Mouse (Mus musculus) adrenal gland, adult 8-10 months (tissue): ENCODE data around the gene Abhd17c. TPM values are rescaled to one million over a fixed set of nuclear protein-coding genes. Genes with fewer than 3 reads are reported as not detected.
"Not testable (repeated sequence)": the region's sequence is repeated elsewhere in the genome, so short reads cannot be mapped to it uniquely, and the experiment has no call there.

Experiments
- DNase-seq: peaks from one replicate; pipeline ENCODE4 v3.0.0; 2022
- total RNA-seq, 4 experiments: library from RNA; stranded (reverse); gene quantifications; 2 replicates each; pipeline ENCODE4 v1.2.4; 2022

Gene Abhd17c
- total RNA-seq, 4 experiments from 2014 or later = 26.2 to 32.3 (median 29.8) TPM

DNA sequence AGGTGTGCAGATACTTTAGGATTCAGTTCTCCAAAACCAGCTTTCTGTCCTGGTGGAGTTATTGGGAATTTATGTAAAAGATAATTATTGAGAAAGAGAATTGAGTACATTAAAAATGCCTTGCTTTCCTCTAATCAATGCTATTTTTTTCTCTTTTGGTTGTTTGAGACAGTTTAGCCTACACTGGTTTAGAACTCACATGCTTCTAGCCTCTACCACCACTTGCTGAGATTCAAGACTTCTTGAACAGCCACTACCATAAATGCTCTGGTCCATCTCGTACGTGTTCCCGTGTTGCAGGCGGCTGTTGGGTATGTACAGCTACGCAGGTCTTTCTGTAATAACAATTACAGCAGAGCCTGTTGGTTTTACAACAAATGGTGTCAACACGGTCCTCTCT is 681 bp upstream of the Abhd17c start:
- DNase-seq = no peak

DNA sequence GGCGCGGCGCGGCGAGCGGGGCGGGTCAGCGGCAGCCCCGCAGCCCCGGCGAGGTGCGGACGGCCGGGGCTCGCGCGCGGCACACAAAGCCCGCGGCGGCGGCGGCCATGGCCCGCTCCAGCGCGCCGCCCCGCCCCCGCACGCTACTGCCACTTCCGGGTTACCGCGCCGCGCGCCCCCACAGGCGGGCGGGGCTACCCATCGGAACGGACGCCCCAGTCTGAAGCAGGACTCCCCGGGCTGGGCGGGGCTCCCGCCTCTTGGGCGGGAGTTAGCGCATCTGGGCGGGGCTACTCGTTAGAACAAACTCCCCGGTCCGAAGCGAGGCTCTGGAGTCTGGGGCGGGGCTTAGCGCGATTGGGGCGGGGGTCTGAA is 254 bp upstream of the Abhd17c start:
- DNase-seq = peak; percentile 90

DNA sequence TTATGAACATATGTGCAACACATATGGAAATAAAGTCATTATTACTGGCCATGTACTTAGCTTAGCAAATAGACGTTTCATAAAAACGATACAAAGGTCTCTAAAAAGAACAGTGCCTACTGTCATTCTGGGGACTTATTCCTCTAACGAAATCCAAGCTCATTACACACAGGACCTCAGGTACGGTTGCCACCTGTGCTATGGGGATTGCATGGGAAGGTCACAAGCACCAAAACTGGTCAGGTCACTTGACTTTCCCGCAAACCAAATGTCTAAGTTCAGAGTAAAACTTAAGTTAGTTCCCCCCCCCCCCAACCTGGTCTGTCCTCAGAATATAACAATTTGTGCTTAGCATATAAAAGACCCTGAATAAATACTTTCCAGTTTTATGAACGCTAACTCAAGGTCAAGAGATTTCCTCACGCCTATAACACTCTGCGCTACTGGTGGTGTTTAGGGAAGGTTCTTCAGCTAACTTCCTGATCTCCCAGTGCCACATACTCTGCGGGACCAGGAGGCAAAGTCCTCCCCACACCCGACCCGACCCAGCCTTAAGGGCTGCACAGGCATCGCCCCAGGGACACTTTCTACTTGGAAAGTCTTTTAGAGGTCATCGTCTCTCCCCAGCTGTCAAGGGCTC is 1.2 kb downstream of the Abhd17c start:
- DNase-seq = no peak

DNA sequence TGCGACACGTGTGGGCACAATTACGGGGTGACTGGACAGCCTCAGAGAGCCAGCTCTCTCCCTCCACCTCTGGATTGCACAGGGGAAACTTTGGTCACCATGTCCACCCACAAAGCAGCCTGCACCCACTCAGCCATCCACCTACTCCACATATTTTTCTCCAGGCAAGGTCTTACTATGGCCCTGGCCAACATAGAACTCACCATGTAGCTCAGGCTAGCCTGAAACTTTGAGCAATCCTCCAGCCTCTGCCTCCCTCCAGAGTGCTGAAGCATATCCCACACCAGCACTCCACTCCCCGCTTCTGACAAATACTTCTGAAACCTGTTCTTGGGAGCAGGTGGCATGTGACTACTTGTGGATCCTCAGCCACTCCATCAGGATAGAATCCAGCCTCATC is 1.9 kb downstream of the Abhd17c start:
- no peak for DNase-seq

DNA sequence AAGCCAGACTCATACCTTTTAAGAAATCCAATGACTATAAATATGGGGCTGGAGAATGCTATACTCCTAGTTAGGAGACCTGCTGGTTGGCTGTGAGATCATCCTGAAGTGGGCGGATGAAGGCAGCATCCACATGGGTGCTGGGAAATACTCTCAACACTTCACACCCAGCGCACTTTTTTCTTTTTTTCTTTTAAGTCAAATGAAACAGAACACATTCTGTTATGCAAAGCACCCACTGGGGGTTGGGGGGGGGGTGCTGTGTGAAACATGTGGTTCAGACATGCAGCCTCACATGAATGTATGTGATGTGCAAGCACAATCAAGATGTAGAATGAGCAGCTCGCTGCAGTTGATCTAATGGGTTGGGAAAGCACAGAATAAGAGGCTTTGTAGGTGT is 2.8 kb downstream of the Abhd17c start:
- no peak for DNase-seq

DNA sequence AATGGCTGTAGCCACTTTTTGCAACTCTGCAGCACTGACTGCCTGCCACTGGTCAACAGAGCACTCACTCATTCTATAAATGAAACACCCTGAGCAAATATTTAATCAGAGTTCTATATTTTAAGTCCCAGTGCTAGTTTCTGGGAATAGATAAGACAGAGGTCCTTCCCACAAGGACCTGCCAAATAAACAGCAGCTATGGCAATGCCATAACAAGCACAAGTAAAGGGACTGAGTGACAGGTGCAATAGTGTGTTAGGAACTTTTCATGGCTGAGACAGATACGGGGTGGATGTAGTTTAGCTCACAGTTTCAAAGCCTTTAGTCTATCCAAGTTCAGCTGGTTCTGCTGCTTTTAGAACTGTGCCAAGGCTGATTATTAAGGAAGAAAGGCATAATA is 3.9 kb downstream of the Abhd17c start:
- DNase-seq = no peak

DNA sequence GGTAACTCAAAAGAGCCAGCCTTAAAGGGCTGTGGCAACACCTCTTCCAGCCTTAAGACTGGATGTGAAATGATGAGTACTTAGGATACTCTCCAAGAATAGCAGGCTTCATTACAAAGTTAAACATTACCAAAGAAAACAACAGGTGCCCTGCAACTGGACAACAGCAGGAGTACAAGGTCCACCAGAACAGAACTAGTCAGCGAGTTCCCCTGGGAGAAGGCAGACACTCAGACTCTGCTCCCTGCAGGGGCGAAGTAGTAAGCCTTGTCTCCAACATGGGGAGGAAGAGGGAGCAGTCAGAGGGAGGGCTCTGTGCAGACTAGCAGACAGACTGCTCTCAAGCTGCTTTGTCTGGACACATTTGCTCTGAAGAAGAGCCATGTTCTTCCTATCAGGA is 6.1 kb downstream of the Abhd17c start:
- DNase-seq = no peak

DNA sequence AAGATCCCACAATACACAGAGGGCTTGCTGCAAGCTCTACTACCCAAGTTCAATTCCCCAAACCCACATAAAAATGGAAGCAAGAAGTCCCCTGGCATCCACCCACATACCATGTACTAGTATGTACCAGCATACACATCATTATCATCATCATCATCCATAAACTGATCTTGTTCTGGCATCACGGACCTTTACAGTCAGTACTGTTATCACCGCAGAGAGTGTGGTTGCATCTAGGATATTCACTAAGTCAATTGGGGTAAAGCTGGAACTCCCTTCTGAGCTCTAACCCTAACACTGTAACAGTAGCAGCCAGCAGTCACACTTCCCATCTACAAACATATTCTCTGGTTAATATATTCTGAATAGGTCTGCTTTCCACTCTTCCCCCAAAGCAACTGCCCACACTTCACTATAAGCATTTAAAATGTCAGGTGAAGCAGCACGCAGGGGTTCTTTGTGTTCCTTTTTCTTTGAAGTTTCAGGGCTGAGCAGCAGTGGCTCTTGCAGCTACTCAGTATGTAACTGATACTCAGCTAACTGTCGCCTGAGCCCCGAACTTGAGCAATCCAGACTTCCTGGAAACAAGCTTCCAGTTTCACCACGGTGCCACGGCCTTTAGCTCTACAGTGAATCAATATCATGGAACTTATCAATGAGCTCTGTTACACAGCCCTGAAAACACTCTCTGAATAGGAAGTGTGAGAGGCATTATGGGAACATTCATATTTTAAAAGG is 8.8 kb downstream of the Abhd17c start:
- no peak for DNase-seq

DNA sequence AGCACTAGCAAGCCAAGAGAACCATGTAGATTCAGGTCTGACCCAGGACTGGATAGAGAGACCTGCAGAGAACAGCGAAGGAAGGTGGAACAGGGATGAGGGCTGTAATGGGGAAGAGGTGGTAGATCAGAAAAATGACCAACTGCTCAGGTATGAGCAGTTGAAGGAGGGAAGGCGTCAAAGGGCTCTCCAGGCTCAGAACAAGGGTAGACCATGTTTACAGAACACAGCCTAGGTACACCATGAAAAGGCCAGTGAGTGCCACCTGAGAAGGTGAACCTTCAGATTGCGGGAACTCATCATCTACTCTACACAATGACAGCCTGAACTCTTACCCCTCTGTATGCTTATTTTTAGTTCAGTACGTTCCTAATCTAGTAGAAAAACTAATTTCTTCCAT is 9.5 kb downstream of the Abhd17c start:
- no peak for DNase-seq

DNA sequence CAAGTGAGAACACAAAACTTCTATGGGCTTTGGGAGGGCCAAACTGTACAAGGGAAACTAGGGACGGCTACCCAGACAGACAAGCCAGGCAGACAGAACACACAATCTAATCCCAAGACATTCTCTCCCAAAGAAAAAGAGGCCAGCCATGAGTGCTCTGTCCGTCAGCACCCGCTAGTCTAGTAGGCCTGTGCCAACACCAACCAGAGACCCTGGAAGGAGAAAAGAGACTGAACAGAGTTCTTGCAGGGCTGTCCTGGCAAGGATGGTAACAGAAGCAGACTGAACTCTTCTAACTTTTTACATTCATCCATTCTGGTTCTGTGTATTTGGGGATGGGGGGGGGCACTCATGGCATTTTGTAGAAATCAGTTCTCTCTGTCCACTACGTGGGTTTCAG is 12.1 kb downstream of the Abhd17c start:
- DNase-seq = no peak

DNA sequence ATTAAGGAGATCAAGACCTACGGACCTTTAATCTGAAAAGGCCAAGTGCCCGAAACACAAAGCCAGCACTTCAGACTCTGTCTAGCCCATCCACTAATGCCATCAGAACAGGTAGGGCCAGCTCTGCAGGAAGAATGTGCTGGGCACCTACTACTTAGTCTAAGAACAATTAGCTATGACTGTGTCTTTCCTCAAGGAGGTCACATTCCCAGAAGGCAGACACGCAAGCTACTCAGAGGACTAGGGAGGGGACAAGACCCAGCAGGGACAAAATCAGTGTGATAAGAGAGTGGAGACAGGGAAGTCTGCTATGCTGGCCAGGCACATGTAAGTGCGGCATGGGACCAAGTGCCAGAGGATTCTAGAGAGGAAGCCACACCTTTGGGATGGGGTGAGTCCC is 13.0 kb downstream of the Abhd17c start:
- DNase-seq = no peak

DNA sequence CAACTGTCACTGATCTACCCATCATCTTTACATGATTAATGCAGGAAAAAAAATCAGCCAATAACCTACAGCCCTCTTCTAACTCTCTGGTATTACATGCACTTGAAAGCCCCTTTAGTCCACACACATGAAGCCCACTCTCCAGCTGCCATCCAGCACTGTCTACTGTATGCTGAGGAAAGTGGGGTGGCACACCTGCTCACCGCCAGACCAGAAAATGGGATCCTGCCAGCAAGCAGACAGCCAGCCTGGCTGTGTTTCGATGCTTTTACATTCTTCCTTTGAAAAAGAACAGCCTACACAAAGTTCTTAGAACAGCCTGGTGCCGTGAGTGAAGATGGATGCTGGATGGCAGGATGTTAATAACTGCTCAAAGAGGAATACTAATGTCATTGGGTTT is 13.9 kb downstream of the Abhd17c start:
- DNase-seq = no peak

DNA sequence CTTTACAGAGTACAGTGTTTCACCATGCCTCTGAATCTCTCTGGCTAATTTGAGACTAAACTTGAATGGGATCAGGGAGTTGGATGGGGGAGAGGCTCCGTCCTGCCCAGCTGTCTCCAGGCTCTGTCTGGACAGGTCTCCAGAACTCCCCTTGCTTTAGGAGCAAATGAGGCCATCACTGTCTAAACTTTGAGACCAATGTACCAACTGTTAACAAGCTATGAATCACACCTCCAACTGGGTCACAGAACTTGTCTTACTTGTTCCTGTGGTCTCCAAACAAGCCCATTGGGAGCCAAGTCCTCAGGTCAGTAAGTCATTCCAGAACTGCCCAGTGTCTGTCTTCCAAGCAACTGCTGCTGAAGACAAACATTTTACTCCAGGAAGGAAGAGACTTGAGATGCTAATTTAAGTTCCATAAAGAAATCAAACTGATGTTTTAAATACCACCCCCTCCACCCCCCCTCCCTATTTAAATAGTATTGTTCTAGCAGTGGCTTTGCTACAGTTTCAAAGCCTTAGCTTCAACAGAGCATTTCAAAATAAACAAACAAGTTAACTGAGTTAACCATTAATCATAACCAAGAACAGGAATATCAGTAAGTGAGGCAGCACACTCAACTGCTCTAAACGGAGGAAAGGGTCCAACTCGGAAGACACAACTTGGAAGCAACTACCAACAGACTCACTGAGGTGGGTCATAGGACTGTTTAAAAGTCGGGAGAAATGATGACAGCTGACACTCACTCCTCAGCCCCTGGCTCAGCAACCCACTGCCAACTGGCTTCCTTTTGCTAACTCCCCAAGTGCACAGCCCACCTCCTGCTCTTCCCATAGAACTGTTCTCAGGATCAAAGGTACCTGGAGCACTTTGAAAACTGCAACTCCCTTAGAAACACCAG is 15.6 kb downstream of the Abhd17c start:
- no peak for DNase-seq

DNA sequence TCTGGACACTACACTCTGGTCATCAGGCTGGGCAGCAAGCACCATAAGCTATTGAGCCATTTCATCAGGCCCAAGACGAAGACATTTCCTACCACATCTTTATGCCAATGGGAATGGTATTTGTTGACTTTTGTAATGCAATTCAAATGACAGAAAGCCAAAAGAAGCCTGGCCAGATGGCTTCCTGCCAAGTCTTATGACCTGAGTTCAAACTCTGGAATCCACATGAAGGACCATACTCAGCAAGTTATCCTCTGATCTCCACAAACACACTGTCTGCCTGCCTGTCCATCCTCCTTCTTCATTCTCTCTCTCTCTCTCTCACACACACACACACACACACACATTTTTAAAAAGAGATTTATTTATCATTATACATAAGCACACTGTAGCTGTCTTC is 19.0 kb downstream of the Abhd17c start:
- peak; percentile 44 for DNase-seq

DNA sequence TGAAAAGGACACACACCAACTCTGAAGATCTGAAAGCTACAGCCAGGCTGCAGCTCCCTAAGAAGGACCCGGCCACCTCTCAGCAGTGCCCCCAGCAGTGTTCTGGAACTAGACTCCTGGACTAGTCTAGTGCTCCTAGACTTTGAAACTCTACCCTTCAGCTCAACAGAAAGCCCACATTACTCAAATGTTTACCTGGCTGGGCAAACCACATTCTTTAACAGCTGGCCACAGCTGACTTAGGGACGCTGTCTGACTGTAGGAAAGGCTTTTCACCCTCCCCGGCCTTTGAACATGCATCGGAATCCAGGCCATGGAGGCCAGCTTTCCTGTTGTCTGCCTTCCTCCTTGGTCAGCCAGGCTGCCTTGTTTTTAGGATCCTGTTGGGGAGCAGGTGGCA is 20.0 kb downstream of the Abhd17c start:
- no peak for DNase-seq

DNA sequence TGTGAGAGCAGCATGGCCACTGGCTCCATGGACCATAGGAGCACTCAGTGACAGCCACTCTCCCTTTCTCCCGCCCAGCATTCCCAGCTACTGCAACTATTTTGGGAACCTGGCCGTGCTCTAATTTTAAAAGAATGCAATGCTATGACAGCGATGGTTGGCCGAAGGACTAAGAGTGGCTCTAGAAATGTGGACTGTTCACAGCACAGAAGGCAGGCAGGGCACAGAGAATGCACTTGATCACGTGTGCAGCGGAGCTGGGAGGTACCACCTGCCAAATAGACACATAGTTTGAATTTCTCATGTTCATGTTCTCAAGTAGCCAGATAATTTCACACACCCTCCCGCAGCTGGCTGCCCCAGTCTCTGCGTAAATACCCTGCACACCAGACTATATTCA is 23.0 kb downstream of the Abhd17c start:
- no peak for DNase-seq

DNA sequence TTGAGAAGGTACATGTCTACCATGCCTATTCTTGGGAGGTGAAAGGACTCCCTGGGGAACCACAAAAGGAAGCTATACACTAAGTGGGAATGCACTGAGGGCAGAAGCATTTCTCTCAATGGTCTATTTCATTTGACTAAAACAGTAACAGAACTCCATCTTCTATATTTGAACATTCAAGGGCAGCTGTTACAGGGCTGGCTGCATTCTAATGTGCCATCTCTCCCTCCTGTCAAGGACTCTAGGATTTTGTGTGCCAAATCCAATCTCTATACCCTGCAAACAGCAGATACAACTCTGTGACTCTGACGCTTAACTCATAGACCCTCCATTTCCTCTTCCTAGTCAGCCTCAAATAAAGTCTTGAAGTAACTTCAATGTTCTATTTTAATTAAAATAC is 26.0 kb downstream of the Abhd17c start:
- DNase-seq = no peak

DNA sequence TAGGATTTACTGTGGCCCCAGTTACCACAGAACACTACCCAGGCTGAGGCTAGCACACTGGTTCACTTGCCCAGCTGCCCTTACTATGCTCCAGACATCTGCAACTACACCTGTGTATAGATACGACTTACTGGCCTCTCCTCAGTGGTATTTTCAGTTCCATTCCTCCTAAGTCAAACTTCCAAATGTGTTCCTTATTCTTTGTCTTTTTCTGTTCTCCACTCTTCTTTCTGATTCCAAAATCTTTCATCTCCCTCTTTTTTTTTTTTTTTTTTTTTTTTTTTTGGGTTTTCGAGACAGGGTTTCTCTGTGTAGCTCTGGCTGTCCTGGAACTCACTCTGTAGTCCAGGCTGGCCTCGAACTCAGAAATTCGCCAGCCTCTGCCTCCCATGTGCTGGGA is 28.0 kb downstream of the Abhd17c start:
- not testable (repeated sequence) for DNase-seq

DNA sequence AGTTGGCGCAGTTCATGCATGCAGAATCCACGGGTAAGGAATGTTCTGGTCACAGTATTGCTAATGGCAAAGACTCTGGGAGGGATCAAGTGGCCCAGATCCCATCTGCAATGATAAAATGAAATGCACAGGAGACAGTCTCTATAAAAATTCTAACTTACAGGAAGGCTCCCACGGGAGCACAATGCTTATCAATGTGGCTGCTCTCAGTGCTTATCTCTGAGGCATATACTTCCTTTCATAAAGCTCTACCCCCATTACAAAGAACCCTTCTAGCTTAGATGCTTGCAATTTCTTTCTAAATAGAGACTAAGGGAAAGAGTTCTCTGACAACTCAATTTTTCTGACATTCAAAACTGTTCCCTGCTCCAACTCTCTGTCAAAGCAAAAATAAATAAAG is 29.9 kb downstream of the Abhd17c start:
- DNase-seq = no peak

DNA sequence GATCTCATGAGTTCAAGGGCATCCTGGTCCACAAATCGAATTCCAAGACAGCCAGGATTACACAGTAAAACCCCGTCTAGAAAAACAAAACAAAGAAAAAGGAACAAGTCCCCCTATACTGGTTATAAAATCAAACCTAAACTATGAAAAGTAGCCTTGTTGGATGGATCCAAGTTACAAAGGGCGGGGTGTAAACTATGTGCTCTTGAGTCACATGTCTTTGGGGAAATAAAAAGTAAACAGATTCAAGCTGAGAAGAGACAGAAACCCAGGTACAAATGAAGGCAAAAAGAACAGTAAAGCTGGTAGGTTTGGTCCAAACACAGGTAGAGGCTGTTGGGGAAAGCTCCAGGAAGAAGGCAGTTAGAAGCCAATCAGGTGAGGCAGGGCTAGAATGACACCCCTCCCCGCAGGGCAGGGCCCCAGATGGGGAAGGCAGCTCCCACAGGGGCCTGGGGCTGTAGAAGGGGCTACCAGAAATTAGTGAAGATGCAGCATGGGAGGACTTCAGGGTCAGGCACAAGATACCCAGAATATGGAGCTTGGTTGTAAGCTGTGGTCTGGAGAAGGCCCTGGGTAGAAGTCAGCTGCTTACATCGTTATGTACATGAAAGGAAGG is 31.4 kb downstream of the Abhd17c start:
- DNase-seq = no peak

DNA sequence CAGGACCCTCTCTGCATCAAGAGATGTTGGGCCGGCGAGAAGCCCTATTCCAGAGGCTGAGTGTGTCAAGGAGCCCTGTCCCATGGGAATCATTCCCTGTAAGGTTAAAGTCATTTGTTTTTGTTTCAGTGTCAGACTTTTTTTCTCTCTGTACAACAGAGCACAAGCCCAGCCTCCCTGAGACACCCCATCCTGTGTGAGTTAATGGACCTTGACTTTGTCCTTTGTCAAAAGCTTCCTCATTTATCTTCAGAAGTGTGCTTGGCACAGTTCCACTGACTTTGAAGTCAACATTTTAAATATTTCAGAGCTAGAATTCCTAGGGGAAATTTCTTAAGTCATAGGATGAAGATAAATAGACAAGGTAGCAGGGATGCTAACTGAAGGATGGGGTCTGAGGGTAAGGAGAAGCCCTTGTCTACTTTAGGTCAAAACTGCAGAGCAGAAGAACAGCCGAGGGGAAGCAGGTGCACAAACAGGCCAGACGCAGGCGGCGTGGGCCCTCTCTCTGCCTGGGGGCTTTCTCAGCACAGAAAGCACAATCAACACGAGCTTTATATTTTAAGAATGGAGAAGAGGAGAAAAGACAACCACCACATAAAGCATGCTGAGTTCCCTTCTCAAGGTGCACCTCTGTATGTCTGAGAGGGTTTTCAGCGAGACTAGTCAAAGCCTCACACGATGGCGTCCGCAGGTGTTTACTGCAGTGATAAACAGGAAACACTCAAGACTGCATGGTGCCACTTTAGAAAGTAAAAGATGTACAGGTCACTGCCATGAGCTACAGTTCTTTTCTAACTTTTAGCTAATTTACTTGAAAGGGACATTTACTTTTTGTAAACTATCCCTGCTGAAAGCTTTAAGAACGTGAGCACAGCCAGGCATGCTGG is 32.2 kb downstream of the Abhd17c start:
- DNase-seq = peak; percentile 58

DNA sequence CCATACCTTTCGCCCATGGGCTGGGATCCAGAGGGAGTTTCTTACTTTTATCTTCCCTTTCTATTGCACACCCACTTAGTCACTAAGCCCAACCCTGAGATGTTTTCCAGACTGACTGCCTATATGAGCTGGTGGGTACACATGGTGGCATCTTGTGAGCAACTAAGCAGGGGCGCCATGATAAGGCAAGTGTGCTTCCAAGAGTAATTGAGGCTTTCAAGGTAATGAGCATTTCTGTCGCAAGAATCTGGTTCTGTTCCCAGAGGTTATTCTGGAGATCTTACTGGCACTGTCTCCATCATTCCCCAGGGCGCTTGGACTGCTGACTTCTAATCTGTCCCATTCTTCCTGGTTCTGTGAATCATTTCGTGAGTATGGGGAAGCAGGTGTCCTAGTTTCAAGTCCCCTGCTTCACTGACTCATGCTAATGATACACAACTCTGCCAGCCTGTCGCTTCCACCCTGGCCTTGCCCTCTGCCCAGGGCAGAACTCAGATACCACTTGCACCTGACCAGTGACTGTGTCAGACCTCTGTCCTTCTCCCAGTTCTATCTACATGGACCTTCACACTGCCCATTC is 34.1 kb downstream of the Abhd17c start:
- peak; percentile 74 for DNase-seq
